Mouse (Mus musculus) myocyte (in vitro differentiated cells): ENCODE measurements at regions not wholly inside any gene's neighbourhood (a gene's known extent, or its start where the extent isn't known, plus 50 kb on each side); places are given as distances from the start of the nearest gene placed in this dataset.

Experiments
- H3K27me3 ChIP-seq: one replicate; pipeline ENCODE4 v1.6.1; 2011; ENCODE audit not compliant: control insufficient read depth, insufficient read depth, insufficient read length
- H3K36me3 ChIP-seq: one replicate; pipeline ENCODE4 v1.6.1; 2011; ENCODE audit not compliant: control insufficient read depth, insufficient read depth
- H3K4me2 ChIP-seq: one replicate; pipeline ENCODE4 v1.6.1; 2011; ENCODE audit warnings: low read depth, control low read depth
- H3K4me3 ChIP-seq: one replicate; pipeline ENCODE4 v1.5.1; 2011; ENCODE audit warnings: mild to moderate bottlenecking, control low read depth, moderate library complexity
- H3K79me2 ChIP-seq: one replicate; pipeline ENCODE4 v1.6.1; 2011; ENCODE audit not compliant: control insufficient read depth, insufficient read depth
- H3ac ChIP-seq: one replicate; pipeline ENCODE4 v1.6.1; 2011; ENCODE audit not compliant: control insufficient read depth, insufficient read length
- CEBPB ChIP-seq: IDR thresholded peaks from 2 replicates; pipeline ENCODE4 v1.6.1; 2011; ENCODE audit warnings: mild to moderate bottlenecking, moderate library complexity; ENCODE audit not compliant: poor library complexity, insufficient read depth, severe bottlenecking
- E2F4 ChIP-seq: IDR thresholded peaks from one replicate; pipeline ENCODE4 v1.6.1; 2011; ENCODE audit warnings: mild to moderate bottlenecking, control low read depth, moderate library complexity; ENCODE audit not compliant: insufficient read depth
- MAX ChIP-seq: IDR thresholded peaks from one replicate; pipeline ENCODE4 v1.6.1; 2011; ENCODE audit warnings: low read depth, mild to moderate bottlenecking, control low read depth
- MYOD1 ChIP-seq, 3 experiments: IDR thresholded peaks; one replicate each; pipeline ENCODE4 v1.6.1; 2011; ENCODE audit warnings: control low read depth in 2 of 3, low read depth in 2 of 3, mild to moderate bottlenecking in 2 of 3, moderate library complexity in 1 of 3; ENCODE audit not compliant: insufficient read length in 2 of 3, control insufficient read depth in 1 of 3
- MYOG ChIP-seq, 3 experiments: IDR thresholded peaks; one replicate each; pipeline ENCODE4 v1.6.1; 2011; ENCODE audit warnings: control low read depth in 2 of 3, low read depth in 2 of 3, mild to moderate bottlenecking in 2 of 3; ENCODE audit not compliant: insufficient read length in 2 of 3, control insufficient read depth in 1 of 3, insufficient read depth in 1 of 3
- POLR2A ChIP-seq: IDR thresholded peaks from one replicate; pipeline ENCODE4 v1.6.1; 2011; ENCODE audit warnings: low read depth, mild to moderate bottlenecking, control low read depth, moderate library complexity; ENCODE audit not compliant: insufficient read length
- POLR2AphosphoS2 ChIP-seq: IDR thresholded peaks from one replicate; pipeline ENCODE4 v1.6.1; 2011; ENCODE audit warnings: low read depth, control low read depth; ENCODE audit not compliant: insufficient read length
- REST ChIP-seq: IDR thresholded peaks from one replicate; pipeline ENCODE4 v1.6.1; 2011; ENCODE audit warnings: mild to moderate bottlenecking, control low read depth, moderate library complexity; ENCODE audit not compliant: insufficient read depth, insufficient read length
- SRF ChIP-seq: IDR thresholded peaks from one replicate; pipeline ENCODE4 v1.6.1; 2011; ENCODE audit warnings: low read depth; ENCODE audit not compliant: control insufficient read depth, insufficient read length
- TCF12 ChIP-seq: IDR thresholded peaks from one replicate; pipeline ENCODE4 v1.6.1; 2011; ENCODE audit warnings: mild to moderate bottlenecking, control low read depth; ENCODE audit not compliant: poor library complexity, insufficient read depth, severe bottlenecking
- TCF3 ChIP-seq: IDR thresholded peaks from one replicate; pipeline ENCODE4 v1.6.1; 2011; ENCODE audit warnings: low read depth, control low read depth; ENCODE audit not compliant: insufficient read length
- USF1 ChIP-seq: IDR thresholded peaks from one replicate; pipeline ENCODE4 v1.6.1; 2011; ENCODE audit warnings: low read depth, mild to moderate bottlenecking, control low read depth, moderate library complexity

DNA sequence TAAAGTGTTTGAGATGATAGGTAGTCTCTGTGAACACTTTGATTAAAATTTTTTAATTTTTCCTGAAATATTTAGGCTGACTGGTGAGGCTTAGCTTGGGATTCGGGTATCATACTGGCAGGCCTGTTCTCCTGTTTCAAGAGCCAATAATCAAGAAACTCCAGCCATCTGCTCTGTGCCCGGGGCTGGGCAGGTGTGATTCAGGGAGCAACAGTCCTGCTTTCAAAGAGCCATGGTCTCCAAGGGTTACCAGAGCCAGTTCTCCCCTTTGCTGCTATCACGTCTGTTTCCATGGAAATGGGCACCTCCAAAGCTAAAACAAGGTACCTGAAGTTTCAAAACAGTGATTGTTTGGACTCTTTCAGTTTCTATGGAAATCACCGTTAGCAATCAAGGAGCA is 355.6 kb downstream of the Abcc12 start:
- TF ChIP-seq SRF (no peak), E2F4 (no peak), POLR2A (no peak), MYOD1 (IDR thresholded peaks at IDR 0.05; ENCODE audit: control insufficient read depth in 1 of 3, insufficient read length in 2 of 3, low read depth in 2 of 3) (no peak)
- Histone ChIP-seq H3K27me3 (no peaks in the 10 kb centered on the region), H3K36me3 (no peaks in the 10 kb centered on the region), H3K79me2 (no peaks in the 10 kb centered on the region), H3K4me3 (no peak overlapping the region), H3K4me2 (no peak overlapping the region), H3ac (no peak overlapping the region)

DNA sequence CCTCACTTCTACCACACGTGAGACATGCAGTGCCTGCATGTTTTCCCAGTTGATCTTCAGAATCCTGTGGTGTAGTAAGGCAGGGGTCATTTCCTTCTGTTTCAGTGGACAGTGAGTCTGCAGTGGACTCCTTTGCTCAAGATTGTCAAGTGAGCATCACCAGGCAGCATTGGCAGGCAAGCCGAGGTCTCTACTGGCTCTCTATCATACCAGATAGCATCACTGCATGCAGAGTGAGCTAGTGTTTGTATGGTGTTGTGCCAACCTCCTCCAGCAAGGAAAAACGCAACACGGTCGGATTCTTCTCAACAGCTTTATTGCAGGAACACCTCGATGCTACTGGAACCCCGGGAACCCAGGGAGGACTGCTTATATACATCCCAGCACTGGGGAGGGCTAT is 357.8 kb downstream of the Abcc12 start:
- no peaks in the 10 kb centered on the region for H3K27me3 ChIP-seq
- no peaks in the 10 kb centered on the region for H3K36me3 ChIP-seq
- no peak for TF ChIP-seq CEBPB
- no peak for TF ChIP-seq MAX
- TF ChIP-seq TCF12, result no peak
- TF ChIP-seq REST, result no peak
- no peak for TF ChIP-seq TCF3
- no peak for TF ChIP-seq E2F4
- TF ChIP-seq POLR2A, result no peak
- TF ChIP-seq SRF, result no peak
- TF ChIP-seq USF1, result no peak
- TF ChIP-seq MYOG (IDR thresholded peaks at IDR 0.05; ENCODE audit: control insufficient read depth in 1 of 3, insufficient read depth in 1 of 3, insufficient read length in 2 of 3, low read depth in 2 of 3), result no peak
- no peak for TF ChIP-seq MYOD1 (IDR thresholded peaks at IDR 0.05; ENCODE audit: control insufficient read depth in 1 of 3, insufficient read length in 2 of 3, low read depth in 2 of 3)
- TF ChIP-seq POLR2AphosphoS2, result no peak
- no peaks in the 10 kb centered on the region for H3K79me2 ChIP-seq
- H3K4me2 ChIP-seq, result no peak overlapping the region
- no peak overlapping the region for H3K4me3 ChIP-seq
- H3ac ChIP-seq, result no peak overlapping the region

DNA sequence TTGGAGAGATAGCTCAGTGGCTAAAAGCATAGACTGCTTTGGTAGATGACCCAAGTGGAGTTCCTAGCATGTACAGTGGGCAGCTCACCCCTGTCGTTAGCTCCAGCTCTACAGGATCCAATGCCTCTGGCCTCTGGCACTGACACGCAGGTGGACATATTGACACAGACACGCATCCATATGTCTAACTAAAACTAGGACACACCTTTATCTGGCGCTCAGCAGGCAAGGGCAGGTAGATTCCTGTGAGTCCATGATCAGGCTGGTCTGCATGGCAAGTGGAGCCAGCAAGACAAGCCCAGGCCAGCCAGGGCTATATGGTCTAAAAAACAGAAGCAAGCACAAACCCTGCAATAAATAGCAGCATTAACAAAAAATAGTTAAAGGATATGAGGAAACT is 358.3 kb downstream of the Abcc12 start:
- Histone ChIP-seq H3K79me2 (no peaks in the 10 kb centered on the region), H3K27me3 (no peaks in the 10 kb centered on the region), H3ac (no peak overlapping the region), H3K4me2 (no peak overlapping the region), H3K36me3 (no peaks in the 10 kb centered on the region), H3K4me3 (no peak overlapping the region)
- TF ChIP-seq MYOG (IDR thresholded peaks at IDR 0.05; ENCODE audit: control insufficient read depth in 1 of 3, insufficient read depth in 1 of 3, insufficient read length in 2 of 3, low read depth in 2 of 3), result no peak
- no peak for TF ChIP-seq USF1
- no peak for TF ChIP-seq SRF
- TF ChIP-seq TCF12, result no peak
- no peak for TF ChIP-seq TCF3
- TF ChIP-seq POLR2A, result no peak
- TF ChIP-seq POLR2AphosphoS2, result no peak
- TF ChIP-seq MAX, result no peak
- TF ChIP-seq CEBPB, result no peak
- no peak for TF ChIP-seq E2F4
- no peak for TF ChIP-seq REST
- no peak for TF ChIP-seq MYOD1 (IDR thresholded peaks at IDR 0.05; ENCODE audit: control insufficient read depth in 1 of 3, insufficient read length in 2 of 3, low read depth in 2 of 3)

DNA sequence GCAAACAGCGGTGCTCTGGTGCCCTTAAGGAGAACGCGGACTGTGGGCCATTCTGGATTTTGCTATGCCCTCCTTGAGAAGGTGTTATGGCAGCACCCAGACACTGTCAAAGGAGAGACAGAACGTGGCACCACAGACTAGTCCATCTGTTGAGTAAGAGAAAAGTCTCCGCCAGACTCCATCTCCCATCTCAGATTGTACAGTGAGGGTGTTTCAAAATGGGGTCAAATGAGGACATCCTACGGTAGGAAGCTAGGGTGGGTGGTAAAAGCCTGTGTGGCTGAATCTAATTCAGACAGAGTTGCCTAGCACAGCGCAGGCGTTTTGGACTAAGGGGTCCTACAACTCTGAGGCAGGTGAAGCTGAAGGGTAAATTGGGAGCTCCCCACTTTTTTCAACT is 366.1 kb downstream of the Abcc12 start:
- H3ac ChIP-seq, result no peak overlapping the region
- TF ChIP-seq MYOG (IDR thresholded peaks at IDR 0.05; ENCODE audit: control insufficient read depth in 1 of 3, insufficient read depth in 1 of 3, insufficient read length in 2 of 3, low read depth in 2 of 3) (no peak), MAX (no peak), REST (no peak), MYOD1 (IDR thresholded peaks at IDR 0.05; ENCODE audit: control insufficient read depth in 1 of 3, insufficient read length in 2 of 3, low read depth in 2 of 3) (no peak), TCF3 (no peak), SRF (no peak), E2F4 (no peak), TCF12 (no peak), POLR2A (no peak), USF1 (no peak), POLR2AphosphoS2 (no peak), CEBPB (no peak)
- H3K79me2 ChIP-seq, result no peaks in the 10 kb centered on the region
- H3K4me3 ChIP-seq, result no peak overlapping the region
- no peak overlapping the region for H3K4me2 ChIP-seq
- no peaks in the 10 kb centered on the region for H3K36me3 ChIP-seq
- no peaks in the 10 kb centered on the region for H3K27me3 ChIP-seq

DNA sequence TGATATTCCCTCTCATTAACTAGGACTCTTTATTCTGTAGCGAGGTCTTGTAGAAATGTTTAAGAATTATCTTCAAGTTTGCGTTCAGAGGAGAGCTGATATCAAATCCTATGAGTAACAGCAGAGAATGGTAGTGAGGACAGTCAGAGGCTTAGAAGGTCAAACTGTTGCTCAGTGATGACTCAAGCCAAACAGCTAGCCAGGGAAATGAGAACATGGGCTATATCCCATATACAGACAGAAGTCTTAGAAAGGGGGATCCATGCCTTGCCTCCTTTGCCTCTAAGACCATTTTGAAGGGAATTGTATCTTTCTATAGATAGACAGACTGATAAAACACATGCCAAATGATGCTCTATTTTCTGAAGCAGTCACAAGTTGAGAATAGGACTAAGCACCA is 368.0 kb downstream of the Abcc12 start:
- no peak for TF ChIP-seq POLR2AphosphoS2
- no peak for TF ChIP-seq SRF
- TF ChIP-seq USF1, result no peak
- TF ChIP-seq REST, result no peak
- no peak for TF ChIP-seq MYOD1 (IDR thresholded peaks at IDR 0.05; ENCODE audit: control insufficient read depth in 1 of 3, insufficient read length in 2 of 3, low read depth in 2 of 3)
- no peak for TF ChIP-seq MYOG (IDR thresholded peaks at IDR 0.05; ENCODE audit: control insufficient read depth in 1 of 3, insufficient read depth in 1 of 3, insufficient read length in 2 of 3, low read depth in 2 of 3)
- TF ChIP-seq CEBPB, result no peak
- TF ChIP-seq TCF12, result no peak
- Histone ChIP-seq H3ac (no peak overlapping the region), H3K4me3 (no peak overlapping the region), H3K27me3 (no peaks in the 10 kb centered on the region), H3K79me2 (no peaks in the 10 kb centered on the region), H3K36me3 (no peaks in the 10 kb centered on the region), H3K4me2 (no peak overlapping the region)
